Mouse (Mus musculus): ENCODE measurements around the gene Thrb.

GRCm38 (mm10) chr14:18020636-18021035 is 360.6 kb downstream of the Thrb start:
- TF ChIP-seq GATA1 (IDR thresholded peaks at IDR 0.05; ENCODE audit: low read length) (no peak), TAL1 (IDR thresholded peaks at IDR 0.05; ENCODE audit: low read length) (no peak)
